Mouse (Mus musculus) monocyte, adult 2 months (primary cell): ENCODE results near the gene Cit.
"Not testable (repeated sequence)": the region's sequence is repeated elsewhere in the genome, so short reads cannot be mapped to it uniquely, and the experiment has no call there.

ENCODE experiments used
- DNase-seq, 2 experiments: peaks; one replicate each; pipeline ENCODE4 v3.0.0; 2022; ENCODE audit warnings: low spot score in 2 of 2, low read depth in 1 of 2

Cit gene

GRCm38 (mm10) chr5:115844766-115845634 lies at the start of gene Cit:
Gene Cit, plus strand, starts transcription at chr5:115845278.
- peak; percentile 65 to 74 for DNase-seq

DNA sequence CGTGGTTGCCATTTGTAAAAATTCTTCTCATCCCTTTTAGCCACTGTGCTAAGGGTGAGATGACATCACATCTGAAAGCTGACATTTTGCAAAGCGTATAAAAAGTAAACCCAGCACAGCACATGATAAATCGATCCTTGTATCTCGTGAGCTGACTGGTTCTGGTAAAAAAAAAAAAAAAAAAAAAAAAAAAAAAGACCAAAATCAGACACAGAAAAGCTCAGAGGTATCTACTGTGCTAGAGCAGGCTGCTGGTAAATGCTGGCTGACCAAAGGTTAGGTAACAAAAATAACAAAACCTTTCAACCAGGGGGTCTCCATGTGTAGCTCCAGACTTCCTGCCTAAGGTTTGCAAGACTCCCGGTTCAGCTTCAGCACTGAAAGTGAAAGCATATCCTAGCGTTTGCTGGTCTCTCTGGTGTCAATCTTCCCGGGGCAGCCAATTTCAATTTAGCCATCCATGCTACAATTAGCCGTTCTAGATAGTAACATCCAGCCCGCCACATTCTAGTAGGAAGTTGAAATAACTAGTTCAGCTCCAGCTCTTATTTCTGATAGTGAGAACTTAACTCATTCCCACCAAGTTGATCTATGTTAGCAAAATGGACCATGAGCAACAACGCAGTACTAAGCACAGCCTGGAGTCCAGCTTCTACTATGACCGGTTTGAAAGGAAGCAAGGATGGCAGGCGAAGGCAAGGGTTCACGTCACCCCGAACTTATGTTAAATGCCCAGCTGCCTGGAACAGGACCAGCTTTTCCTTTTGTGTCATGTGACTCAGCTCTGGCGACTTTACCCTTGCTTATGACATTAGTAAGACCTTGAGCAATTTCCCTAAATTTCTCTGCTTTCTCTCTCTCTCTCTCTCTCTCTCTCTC lies 45.8 kb upstream of the Cit start:
- no peak for DNase-seq

DNA sequence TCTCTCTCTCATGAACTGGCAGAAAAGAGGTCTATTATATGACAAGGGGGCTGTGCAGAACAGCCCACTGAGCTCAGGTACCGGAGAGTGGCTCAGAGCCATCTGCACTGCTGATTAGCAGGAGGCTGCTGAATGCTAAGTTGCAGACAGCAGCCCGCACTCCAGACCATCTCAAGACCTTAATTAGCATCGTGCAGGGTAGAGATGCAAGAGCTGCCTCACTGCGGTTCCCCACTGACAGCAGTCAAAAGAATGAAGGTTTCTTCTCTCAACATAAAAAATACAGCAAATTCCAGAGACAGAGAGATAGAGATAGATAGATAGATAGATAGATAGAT lies 45.2 kb upstream of the Cit start:
- no peak for DNase-seq

- DNase-seq: no peak
Measured at GRCm38 (mm10) chr5:115812262-115812661, 32.8 kb upstream of the Cit start.

DNA sequence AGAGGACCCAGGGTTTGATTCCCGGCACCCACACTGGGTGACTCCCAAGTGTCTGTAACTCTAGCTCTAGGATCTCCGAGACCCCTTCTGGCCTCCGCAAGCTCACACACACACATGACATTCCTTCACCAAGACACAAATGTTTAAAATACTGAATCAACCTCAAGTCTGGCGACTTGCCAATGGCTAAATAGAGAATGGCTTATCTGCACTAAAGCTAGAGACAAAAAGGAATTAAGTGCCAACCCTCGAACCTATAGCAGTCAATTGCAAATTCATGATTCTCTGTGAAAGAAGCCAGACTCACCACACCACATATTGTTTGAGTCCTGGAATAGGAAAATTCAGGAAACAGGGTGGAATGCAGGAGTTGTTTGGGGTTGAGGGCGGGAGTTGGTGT lies 28.1 kb upstream of the Cit start:
- no peak for DNase-seq

GRCm38 (mm10) chr5:115817655-115818054 lies 27.4 kb upstream of the Cit start:
- not testable (repeated sequence) for DNase-seq

DNA sequence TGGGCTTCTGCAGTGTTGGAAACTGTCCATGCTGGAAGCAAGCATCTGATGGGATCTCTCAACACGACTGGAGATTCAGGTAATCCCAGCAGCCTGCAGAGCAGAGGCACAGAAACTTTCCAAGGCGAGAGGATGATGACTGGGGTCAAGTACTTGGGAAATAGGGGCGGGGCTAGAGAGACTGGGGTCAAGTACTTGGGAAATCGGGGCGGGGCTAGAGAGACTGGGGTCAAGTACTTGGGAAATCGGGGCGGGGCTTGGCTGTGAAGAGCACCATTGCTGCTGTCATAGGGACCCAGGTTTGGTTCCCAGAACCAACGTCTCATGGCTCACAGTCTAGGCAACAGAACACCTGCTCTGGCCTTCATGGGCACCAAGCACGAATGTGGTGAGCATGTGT lies 25.1 kb upstream of the Cit start:
- no peak for DNase-seq

- no peak for DNase-seq
Measured at GRCm38 (mm10) chr5:115821200-115821599, 23.9 kb upstream of the Cit start.

DNA sequence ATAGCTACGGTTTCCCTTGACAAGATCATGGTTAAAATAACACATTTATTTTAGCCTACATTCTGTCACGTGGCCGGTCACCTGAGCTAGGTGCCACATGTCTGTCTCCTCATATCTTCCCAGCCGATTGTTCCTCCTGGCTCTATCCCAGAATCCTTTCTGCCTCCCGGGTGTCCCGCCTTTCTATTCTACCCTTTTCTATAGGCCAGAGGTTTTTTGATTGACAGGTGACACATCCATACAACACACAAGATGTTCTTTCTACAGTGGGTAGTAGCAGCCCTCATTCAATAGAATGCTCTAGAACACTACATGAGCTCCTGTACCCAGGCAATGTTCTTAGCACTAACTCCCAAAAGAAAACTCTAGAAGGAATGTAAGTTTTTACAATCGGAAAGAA lies 23.2 kb upstream of the Cit start:
- DNase-seq: no peak

DNA sequence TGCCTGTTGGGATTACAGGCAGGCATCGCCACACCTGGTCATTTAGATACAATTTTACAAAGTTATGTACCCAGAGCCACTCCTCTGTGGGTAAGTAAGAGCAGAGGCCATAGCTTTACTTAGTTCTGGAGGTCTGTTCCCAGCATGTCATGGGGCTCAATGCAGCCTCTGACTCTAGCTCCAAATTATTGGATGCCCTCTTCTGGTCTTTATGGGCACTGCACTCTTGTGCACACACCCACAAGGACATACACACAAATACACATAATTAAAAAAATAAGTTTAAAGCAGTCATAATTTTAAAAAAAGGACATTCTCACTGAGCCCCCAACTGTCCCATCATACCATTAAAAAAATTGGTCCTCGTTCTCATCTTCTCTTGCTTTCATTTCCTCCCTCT lies 12.3 kb upstream of the Cit start:
- no peak for DNase-seq

GRCm38 (mm10) chr5:115833806-115834205 lies 11.3 kb upstream of the Cit start:
- not testable (repeated sequence) for DNase-seq

GRCm38 (mm10) chr5:115835291-115835690 lies 9.8 kb upstream of the Cit start:
- no peak for DNase-seq

GRCm38 (mm10) chr5:115838059-115838458 lies 7.0 kb upstream of the Cit start:
- DNase-seq: no peak

DNA sequence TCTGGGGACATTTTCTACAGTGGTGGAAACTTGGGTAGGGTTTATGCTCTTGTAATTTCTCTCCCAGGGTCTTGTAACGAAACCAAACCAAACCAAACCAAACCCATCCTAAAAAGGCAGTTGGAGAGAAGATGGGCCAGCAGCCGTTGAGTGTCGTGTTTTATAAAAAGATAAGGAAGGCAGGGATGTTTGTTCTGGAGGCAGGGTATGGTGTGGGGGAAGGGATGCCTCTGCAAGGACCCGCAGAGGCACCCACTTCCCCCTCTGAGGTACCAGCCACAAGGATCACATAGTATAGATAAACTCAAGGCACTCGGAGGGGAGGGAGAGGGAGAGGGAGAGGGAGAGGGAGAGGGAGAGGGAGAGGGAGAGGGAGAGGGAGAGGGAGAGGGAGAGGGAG lies 4.6 kb upstream of the Cit start:
- DNase-seq: no peak

DNA sequence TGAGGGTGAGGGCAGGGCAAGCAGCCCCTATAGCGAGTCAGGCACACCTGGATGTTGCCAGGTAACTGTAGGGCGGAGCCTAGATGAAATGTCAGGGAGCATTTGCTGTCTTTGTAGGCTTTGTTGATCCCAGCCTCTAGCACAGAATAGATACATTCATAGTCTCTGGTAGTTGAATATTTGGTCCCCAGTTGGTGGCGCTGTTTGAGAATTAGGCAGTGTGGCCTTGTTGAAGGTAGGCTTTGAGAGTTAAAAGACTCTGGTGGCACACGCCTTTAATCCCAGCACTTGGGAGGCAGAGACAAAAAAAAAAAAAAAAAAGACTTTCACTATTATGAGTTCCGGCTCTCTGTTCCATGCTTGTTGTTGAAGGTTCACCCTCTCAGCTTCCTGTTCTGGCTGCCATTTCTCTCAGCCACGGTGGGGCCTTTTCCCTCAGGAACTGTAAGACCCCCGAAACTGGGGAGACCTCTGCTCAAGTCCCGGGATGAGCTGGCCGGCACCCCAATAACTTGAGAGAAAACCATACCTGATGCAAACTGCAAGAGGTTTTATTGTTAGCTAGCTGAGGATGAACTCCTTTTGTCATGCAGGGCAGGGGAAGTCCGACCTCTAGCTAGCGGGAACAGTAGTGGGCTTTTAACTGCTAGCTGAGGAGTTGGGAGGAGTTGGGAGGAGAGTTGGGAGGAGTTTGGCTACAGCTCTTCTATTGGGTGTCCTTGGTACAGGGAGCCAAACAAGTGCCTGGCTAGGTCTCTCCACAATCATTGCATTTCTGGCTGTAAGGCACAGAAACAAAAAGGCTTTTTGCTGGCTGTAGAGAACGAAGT lies 3.9 kb upstream of the Cit start:
- DNase-seq: no peak

DNA sequence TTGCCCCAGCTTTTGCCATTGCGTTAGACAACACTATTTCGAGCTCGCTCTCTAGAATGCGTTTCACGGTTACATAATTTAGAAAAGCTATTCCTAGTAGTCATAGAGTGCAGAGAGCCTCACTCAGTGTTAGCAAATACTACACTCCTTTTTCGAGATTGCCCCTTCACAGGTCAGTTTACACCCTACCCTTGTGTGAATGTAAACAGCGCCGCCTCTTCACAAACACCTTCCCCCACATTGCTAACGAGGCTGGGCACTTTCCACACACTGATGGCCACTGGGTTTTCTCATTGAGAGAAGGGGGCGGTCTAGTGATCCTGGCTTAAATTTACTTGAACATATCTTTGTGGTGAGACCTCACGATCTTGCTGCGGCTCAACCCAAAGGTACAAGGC lies 711 bp upstream of the Cit start:
- DNase-seq: no peak

DNA sequence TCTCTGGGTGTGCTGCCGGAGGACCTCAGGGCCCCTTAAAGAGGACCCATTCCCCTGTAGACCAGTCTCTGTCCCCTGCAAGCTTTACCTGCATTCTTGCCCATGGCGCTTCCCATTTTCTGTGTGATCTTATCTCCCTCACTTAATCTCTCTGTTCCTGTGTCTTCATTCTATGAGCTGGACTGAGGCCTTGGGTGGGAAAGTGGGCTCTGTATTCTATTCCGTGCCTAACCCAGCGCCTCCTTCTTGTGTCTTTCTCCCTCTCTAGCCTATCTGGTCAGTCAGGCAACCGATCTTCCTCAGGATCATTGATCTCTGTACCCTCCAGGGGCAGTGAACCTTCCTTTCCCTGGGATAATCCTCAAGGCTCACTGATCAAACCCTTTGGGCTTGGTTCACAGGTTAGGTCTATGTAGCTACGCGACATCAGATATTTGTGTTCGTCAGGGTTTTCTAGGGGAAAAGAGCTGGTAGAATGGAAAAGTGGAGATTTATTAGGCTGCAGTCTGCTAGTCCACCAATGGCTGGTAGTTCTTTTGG lies 627 bp downstream of the Cit start:
- DNase-seq: no peak

DNA sequence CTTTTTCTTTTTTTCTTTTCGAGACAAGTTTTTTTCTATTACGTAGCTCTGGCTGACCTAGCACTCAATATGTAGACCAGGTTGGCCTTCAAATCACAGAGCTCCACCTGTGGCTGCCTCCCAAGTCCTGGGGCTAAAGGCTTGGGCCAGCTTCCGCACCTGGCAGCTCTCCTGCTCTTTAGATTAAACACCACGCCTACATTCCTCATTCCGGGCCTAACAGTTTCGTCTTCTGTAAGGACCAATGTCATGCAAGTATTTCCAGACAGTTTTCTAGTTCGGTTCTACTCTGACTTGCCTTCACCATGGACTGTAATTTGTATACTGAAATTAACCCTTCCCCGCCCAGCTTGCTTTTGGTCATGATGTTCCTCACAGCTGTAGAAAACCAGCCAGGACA lies 2.1 kb downstream of the Cit start:
- no peak for DNase-seq

- no peak for DNase-seq
Measured at GRCm38 (mm10) chr5:115848463-115848862, 3.4 kb downstream of the Cit start.

DNA sequence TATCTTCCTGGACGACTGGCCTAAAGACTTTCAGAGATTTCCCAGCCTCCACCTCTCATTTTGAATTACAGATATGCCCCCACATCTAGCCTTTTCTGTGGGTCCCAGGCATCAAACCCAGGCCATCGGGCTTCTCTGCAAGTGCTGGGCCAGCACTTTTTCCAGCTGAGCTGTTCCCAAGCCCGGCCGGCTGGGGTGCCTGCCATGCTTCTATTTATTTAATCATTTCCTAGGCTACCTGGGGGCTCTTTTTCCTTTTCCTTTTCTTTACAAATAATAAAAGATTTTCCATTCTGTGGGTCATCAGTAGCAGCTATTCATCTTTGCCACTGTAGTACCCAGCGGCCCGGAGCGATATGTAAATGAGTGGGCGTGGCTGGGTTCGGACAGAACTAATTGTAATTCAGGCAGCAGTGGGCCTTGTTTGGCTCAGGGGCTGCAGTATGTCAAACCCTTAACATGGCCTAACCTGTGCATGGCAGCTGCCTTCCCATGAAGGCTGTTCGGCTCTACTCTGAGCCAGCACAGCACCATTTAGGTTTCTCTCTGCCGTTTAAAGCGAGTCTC lies 4.3 kb downstream of the Cit start:
- no peak for DNase-seq
